Mouse (Mus musculus) telencephalon, adult 2 months (tissue): Measurements from ENCODE around the gene Kif6.
A peak's percentile ranks its signal among the peaks of the same experiment; 100 is the strongest.

Experiments
- DNase-seq: peaks from one replicate; pipeline ENCODE4 v3.0.0-alpha.2; 2011; ENCODE audit warnings: low read depth, low spot score

Gene Kif6

DNA sequence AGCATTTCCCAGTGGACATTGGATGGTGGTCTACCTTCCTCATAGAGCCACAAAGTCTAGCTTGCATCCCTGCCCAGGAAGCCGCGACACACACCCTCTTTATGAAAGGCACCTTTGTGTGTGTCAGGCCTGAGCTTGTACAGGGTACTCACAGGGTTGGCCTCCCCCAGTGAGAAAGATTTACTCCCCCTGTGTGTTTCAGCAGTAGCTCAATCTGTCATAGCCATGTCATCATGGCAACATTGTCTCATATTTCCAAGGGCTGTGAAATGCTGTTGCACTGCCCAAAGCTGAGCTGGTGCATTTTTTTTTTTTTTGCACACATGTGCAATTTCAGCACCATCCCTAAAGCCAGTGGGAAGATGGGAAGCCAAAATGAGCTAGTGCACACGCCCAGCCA, 224.3 kb downstream of the Kif6 start:
- DNase-seq, result no peak

DNA sequence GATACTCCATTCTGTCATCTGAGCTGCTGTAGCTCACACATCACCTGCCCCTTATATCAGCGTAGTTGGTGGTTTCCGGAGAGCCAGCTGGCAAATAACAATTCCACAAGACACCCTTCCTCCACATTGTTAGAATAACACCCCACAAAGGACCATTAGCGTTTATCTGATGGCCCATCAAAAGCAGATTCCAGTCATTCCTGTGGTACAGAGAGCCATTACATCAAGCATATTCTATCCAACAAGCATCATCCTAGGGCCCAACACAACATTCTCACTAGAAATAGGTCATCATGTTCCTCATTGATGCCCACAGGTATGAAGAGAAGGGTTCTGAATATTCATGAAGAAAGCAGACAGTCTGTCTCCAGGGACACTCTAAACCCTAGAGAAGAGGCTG, 236.3 kb downstream of the Kif6 start:
- DNase-seq, result no peak

DNA sequence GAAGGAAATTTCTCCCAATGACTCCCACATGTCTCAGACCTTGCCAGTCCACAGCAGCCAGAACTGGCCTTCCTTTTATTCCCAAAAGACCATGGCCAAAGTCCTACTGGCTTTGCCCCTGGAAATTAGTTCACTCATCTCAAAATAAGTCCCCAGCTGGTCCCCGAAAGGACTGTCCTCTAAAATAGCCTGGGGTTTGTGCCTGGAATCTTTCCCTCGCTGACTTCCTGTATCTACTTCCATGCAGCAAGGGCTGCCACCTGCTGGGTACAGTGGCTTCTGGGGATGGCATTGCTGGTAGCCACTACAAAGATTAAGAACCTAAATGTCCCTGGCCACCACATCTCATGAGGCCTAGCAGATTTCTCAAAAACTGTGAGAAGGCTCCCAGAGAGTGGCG, 237.2 kb downstream of the Kif6 start:
- DNase-seq, result no peak

DNA sequence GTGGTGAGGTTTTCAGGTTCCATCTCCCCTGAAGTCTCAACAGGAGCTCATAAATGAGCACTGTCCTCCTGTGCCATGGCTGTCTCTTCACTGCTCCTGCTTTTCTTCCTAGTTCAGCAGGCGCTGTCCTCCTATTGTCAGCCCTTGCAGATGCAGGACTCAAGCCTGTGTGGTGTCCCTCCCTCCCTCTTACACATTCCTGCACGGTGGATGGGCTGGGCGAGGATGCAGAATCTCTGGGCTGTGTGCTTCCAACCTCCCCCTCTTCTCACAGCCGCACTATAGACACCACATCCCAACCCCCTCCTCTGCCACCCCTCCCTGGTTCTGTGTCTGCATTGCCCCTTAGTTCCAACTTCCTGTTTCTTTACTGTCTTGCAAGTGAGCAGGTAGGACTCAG, 240.8 kb downstream of the Kif6 start:
- DNase-seq, result no peak

DNA sequence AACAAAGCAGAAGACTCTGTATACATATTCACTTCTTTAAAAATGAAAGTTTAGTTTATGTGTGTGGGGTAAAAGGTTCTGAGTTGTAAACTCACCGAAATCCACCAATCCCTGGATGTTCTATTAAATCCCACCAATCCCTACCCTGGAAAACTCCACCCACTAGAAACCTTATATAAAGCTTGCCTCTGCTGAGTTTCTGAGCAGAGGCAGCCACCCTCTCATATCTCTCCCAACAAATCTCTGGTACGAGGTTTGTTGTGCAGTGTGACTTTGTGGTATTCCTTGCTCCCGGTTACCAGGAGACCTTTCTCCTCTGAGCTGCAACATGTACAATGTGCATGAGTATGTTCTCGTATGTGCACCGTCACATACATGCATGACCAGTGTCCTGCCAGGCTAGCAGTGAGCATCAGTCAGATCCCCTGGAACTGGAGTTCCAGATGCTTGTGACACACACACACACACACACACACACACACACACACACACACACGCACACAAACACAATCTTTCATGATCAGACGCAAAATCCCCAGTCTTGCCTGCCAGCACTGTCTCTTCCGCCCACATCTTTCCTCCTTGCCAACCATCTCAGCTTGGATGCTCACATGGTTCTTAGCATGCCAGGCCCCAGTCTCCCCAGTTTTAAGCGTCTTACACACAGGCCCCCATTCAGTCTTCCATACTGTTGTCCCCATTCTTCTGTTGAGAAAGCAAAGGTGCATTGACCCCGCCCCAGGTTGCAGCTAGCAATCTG, 245.3 kb downstream of the Kif6 start:
- no peak for DNase-seq

DNA sequence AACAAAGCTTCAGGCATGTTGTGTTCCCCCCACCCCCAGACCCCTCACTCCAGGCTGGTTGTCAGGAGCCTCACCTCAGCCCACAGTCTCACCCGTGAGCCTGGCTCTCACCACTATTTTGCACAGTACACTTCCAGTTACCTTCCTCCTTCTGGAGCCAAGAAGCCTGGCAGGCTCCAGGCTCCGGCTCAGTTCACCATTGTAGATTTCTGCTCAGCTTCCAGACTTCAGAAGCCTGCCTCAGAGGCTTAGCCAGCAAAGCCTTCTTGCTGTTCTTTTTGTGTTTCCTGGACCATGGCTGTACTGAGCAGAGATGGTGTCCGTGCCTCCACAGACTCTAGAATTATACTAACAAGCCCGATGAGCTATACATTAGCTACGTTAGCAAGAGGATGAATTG, 248.7 kb downstream of the Kif6 start:
- DNase-seq, result no peak

DNA sequence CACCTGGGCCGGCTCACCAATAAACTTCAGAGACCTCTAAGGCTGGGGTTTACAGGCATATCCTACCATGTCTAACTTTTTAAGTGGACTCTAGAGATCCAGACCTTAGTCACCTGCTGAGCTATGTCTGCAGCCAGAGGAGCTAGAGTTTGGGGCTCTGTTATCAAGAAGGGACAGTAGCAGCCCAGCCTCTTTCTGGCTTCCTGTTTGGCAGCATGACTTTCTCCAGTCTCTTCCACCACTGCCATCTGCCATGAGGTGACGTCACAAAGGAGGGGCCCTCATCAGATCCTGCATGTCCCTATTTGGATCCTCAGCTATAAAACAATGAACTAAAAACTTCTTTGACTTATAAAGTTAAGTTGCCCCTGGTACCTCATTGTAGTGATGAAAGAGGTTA, 250.7 kb downstream of the Kif6 start:
- DNase-seq, result no peak

DNA sequence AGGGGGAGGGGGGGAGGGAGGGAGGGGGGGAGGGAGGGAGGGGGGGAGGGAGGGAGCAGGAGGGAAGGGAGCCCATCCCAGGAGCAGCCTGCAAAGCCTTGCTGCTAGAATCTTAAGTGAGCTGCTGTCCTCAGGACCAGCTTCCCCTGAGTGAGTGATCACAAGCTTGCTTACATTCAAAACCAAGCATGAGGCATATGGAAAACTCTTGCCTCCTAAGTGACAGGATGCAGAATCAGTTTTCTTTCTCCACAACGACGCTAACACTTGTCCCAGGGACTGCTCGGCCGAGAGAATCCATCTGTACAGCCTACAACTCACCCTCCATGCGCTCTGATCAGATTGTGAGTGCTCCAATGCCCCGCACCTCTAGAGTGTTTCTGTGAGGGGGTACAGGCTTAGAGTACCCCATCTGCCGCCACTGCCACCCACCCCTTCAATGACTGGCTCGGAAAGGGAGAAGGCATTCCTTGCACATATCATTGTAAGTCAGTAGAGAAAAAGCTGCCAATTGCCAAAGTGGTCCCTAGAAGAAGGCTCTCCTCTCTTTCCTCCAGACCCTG, 251.8 kb downstream of the Kif6 start:
- DNase-seq, result no peak

DNA sequence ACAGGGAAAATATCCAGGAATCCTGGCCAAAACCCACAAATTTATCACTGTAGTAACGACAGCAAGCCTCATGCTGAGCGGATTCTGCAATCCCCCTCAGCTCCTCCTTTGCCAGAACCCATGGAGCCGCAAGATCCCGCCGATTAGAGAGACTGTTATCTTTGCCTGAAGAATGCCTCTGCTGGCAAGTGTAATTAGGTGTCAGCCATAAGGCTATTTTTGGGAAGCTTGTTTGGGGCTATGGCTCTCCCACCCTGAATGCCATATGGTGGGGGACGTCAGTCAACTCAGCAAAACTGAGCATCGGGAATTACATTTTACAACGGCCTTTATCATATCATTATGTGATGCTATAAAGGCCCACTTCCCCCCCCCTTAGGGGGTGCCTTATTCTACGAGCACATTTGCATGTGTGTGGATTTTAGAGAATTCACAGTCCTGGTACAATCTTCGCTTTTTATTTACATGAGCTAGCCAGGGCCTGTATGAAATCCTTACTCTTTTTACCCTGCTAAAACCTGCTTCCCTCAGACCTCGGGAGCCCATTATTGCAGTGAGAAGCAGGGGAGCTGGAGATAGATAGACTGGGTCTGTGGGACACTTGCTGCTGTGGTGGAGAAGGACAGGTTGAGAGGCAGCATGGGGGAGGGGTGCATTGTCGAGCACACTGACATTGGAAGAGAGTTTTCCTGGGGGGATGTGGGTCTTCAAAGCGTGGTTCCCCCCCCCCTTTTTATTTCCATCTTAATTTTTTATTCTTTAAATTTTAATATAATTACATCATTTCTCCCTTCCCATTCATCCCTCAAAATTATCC, 252.6 kb downstream of the Kif6 start:
- no peak for DNase-seq

DNA sequence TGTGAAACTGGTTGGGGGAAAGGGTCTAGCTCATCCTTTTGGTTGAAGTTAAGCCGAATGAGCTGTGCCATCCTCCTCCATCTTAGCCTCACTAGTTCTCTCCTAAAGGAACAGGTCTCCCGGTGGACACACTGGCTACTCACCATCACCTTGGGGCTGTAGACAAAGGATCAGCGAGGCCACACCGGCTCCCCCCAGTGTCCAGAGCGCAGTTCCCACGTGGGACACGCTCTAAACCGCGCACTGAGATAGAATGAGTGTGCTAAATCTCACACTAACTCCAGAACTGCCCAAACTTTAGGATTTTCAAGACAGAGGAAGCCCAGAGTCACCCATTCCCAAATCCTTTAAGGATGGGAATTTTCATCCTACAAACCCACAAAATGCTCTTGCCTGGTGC, 254.3 kb downstream of the Kif6 start:
- DNase-seq, result no peak

DNA sequence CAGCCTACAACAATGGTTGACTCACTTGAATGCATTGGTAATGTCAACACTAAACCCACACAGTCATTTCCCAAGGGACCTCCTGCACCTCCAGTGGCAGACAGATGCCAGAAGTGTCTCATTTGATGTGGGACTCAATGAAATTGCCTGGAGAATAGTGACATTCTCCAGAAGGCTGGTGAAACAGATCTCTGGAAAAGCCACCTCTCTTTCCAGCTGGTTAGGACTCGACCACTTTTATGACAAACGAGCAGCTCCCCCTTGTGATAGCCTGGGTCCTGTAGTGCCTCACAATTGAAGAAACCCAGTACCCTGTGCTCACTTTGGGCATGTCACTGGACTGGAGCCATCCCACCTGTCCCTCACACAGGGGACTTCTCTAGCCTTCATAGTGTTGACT, 257.4 kb downstream of the Kif6 start:
- DNase-seq, result no peak

DNA sequence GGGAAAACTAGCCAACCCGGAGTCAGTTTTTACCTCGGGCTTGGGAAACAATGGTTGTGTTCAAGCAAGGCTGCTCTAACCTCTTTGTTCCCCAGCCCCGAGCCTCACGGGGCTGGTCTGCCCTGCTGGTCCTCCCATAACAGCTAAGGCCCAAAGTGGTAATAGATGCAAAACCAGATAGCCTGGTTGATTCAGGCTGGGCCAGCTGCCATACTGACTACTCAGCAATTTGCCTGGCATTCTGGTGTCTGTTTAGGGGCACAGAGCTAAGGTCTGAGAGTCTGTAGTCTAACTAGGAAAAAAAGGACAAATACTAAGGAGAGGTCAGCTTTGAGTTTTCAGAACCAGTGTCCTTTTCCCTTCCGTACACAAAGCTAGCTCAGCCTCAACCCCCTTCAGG, 259.8 kb downstream of the Kif6 start:
- DNase-seq, result no peak

DNA sequence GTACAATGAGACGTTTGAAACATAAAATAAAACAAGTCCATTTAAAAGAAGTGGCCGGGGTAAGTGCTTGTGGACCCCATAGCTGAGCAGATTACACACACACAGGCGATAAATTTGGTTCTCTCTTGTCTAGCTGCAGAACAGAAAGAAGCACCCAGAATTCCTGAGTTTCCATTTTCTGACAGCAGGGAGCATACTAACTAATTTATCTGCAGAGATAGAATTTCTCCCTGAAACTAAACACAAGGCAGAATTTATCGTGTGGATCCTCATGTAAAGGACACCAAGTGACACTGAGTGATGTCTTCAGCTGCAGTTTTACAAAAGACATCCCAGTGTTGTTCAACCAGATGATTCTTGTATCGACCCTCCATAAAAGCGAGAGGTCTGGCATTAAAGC, 260.5 kb downstream of the Kif6 start:
- no peak for DNase-seq

DNA sequence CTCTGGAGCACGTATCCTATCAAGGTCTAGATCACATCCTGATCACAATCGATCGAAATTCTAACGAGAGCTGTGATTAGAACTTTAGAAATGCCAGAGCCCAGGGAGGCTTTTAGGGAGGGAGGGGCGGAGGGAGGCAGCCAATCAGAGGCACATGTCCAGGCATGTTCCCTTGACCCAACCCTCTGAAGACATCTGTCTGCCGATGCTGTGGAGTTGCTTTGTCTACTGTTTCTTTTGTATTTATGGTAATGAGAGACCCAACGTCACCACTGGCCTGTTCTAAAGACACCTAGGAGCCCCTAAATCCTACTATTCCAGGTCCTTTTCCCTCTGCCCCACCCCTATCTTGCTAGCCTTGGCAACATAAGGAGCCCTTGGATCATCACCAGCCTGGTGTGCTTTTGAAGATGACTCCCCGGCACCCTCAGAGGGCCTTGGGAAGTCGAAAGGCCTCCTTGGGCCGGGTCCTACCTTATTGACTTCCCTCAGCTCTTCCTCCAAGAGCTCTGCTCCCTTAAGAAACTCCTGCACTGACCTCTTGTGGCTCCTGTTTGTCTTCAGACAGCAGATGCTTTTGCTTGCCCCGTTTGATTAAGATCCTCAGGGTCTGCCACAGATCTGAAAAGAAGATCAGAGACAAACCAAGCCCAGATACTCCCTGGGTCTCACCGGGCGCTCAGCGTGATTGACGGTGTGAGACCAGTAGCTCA, 261.2 kb downstream of the Kif6 start:
- DNase-seq, result no peak

DNA sequence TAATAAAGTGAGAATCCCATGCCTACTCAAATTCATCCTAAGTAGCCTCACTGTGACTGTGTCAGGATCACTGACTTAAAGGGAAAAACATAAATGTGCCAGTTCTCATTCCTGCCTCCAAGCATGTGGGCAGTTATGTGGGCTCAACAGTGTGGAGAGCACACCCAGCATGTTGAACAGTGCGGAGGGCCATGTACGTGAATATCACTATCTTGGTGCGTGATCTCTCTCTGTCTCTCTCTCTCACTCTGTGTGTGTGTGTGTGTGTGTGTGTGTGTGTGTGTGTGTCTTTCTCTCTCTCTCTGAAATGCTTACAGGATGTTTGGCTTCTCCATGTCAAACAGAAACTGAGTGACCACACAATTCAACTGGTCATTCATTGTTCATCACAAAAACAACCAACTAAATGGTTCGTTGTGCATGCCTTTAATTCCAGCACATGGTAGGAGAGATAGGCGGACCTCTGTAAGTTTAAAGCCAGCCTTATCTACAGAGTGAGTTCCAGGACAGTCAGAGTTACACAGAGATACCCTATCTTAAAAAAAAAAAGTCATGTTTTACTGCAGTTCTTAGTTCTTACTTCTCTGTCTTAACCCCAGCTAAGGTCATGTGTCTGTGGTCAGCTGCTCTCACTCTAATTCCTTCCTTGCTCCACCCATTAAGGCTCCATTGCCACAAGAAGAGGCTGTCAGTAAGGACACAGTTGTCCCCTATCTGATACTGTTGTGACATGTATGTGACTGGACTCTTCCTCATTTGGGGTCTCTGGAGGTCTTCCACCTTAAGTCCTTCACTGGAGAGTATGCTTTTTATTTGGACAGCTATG, 266.2 kb downstream of the Kif6 start:
- no peak for DNase-seq

DNA sequence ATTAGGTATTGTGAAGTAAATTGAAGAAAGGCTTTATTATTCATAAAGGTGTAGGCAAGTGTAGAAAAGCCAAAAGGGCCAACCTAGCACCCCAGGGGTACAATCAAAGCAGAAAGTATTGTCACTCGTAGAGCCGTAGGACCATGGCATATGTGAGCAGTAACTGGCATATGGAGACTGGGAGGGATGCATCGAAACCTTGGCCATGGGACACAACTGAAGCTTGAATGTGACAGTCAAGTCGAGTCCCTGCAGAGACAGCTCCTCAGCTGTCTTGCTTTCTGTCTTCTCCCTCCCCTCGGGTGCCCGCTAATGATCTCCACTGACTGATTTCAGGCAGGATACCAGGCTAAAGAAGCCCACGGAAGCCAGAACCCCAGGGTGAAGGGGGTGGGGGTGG, 266.9 kb downstream of the Kif6 start:
- DNase-seq, result no peak

DNA sequence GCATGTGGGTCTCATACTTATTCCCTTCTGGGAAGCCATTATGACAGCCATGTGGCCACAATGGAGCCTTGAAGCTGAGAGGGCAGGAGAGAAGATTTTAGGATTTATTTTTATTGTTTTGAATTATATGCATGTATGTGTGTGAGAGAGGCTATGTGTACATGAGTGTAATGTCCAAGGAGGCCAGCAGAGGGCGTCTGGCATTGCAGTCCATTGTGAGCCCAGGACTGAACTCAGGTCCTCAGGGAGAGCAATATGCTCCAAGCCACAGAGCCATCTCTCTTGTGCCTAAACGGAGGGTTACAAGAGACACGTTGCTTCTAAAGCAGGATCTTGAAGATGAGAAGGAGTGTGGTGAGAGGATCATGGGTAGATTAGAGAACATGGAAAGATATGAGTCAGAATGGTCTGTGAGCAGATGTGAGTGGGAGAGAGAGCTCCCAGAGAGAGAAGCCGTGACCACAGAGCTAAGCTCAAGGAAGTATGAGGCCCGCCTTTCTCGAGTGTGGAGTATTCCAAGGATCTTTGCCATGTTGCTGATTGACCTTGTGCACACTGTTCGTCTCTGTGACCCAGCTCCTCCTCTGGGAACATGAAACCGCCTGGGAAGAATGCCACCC, 268.3 kb downstream of the Kif6 start:
- peak; percentile 62 for DNase-seq

DNA sequence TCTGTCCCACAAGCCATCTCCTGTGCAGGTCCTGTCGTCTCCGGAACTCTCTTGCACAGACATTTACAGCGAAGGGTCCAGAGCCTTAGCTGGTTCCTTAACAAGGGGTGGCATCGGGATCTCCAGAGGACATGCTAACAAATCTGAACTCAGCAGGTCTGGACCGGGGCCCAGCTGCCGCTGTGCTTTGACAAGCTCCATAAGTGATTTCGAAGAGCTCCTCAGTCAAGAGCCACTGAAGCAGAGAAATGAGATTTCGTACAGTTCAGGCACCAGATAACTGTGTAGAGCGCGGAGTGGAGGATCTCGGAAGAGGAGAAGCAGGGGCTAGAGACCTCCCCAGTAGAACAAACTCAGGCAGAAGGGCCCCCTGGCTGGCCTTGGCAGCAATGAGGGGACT, 270.1 kb downstream of the Kif6 start:
- no peak for DNase-seq

DNA sequence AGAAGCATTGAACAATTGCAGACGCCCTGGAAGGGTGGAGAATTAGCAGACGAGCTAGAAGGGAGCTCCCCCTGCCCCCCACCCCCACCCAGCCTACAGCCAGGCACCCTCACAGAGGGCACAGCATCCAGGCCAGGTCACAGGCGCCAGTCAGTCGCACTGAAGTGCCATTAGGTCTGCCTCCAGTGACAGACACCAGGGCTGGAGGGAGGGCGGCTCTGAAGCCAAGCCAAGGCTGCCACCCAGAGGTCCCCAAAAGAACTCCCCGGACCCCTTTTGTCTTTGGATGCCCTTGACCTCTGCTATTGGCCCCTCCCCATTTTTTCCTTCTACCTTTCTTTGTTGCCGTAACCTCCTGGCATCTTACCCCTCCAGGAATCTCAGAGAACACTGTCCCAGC, 274.7 kb downstream of the Kif6 start:
- DNase-seq, result no peak

DNA sequence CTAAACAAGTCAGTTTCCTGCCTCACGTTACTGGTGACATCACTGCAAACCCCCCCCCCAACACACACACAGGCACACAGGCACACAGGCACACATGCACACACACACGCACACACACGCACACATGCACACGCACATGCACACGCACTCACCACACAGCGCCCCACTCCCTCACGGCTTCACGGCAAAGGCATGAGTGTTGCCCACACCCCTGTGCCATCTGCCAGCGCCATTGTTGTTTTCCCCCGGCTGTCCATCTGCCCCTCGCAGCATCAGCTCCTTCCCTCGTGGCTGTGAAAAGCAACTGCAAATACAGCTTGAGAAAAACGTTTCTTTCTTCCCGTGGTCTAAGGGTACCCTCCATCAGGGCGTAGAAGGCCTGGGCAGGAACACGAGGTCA, 275.9 kb downstream of the Kif6 start:
- DNase-seq, result no peak

DNA sequence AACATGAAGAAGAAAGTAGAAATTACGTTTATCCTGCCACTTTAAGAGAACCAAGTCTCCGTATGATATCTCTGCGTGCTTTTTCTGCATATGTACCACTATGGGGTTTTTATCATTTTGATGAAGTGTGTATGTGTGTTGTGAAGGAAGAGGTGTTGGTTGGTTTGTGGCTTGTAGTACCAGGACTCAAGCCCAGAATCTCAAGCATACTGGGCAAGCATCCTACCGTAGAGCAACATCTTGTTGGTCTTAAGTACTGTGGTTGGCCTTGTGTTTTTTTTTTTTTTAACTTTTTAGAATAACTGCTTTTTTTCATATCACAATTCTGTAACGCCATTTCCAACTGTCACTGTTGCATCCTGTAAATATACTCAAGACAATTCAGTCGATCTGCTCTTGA, 277.5 kb downstream of the Kif6 start:
- DNase-seq, result no peak
